ENCODE assay signal across 11 mouse cellular contexts in genomic region chr6:17628701-17629455, GRCm38 (mm10). TPM values are rescaled to one million over a fixed set of nuclear protein-coding genes. Genes with fewer than 3 reads are reported as not detected.
DNase-seq lines count a peak whose midpoint lies in the region; TF ChIP-seq lines count a peak whose summit lies in the region.
"Had no signal": no experiment of that assay in that cellular context is flagged by ENCODE, and none has a peak within 500 bp of the region (broad histone marks: within the 10 kb centered on the region; RNA-seq: fewer than 3 reads in every experiment).

No protein-coding gene starts in this region.

- no peak for TF ChIP-seq RAD21 in MEL (IDR thresholded peaks at IDR 0.05; ENCODE audit: low read depth, low read length)

- DNase-seq in frontal cortex, postnatal 36 days (ENCODE audit: low spot score in 2 of 2), result peak; percentile 39 to 54
- DNase-seq in frontal cortex, postnatal 14 days (ENCODE audit: low spot score in 2 of 2), result no peak
- peak; percentile 28 to 72 for DNase-seq in left cerebral cortex, postnatal 25 days (ENCODE audit: low spot score in 2 of 2)
- no peak for DNase-seq in left cerebral cortex, adult 11 months (ENCODE audit: low spot score)
- peak; percentile 69 for DNase-seq in MEL (ENCODE audit: low read depth, low spot score)
- DNase-seq in heart, postnatal 4 days, result peak; percentile 8
- DNase-seq in testis, postnatal 14 days (ENCODE audit: low spot score), result no peak
- DNase-seq in thymus, adult 18-20 months, result no peak
- DNase-seq: B cell, adult 2 months; cerebellum, adult 18-20 months had no signal

- H3K27me3 ChIP-seq in MEL (ENCODE audit: control insufficient read depth in 1 of 2, insufficient read depth in 2 of 2, low read length in 2 of 2), result no peaks in the 10 kb centered on the region; a peak in 2 of 4 replicates

- no peak overlapping the region for H3K4me3 ChIP-seq in MEL (ENCODE audit: control insufficient read depth in 1 of 2, insufficient read depth in 1 of 2, low read depth in 2 of 2, low read length in 2 of 2)

- TF ChIP-seq CTCF in MEL (IDR thresholded peaks at IDR 0.05 in 2 of 3, conservative IDR thresholded peaks at IDR 0.05 in 1 of 3; ENCODE audit: control insufficient read depth in 1 of 3, insufficient read depth in 1 of 3, low read depth in 2 of 3, low read length in 3 of 3, poor library complexity in 1 of 3, severe bottlenecking in 1 of 3), result no peak

- TF ChIP-seq EP300 in MEL (IDR thresholded peaks at IDR 0.05; ENCODE audit: low read depth in 1 of 2, low read length in 2 of 2), result peak in 1 of 2 experiments; percentile 50; a peak in 1 of 4 replicates

- H3K27ac ChIP-seq in MEL (ENCODE audit: control insufficient read depth, low read depth, low read length), result no peak overlapping the region
- H3K27ac ChIP-seq: kidney, postnatal 0 days had no signal

- peak overlapping the region; percentile 9; the same call in 1 of the 2 replicates for H3K9ac ChIP-seq in MEL (ENCODE audit: control insufficient read depth, low read depth, low read length, poor library complexity, severe bottlenecking)

- no peak for TF ChIP-seq POLR2A in MEL (IDR thresholded peaks at IDR 0.05; ENCODE audit: control insufficient read depth in 1 of 2, insufficient read depth in 1 of 2, low read depth in 1 of 2, low read length in 2 of 2, poor library complexity in 1 of 2)

- no peaks in the 10 kb centered on the region for H3K79me2 ChIP-seq in MEL (ENCODE audit: control insufficient read depth, insufficient read depth, low read length, poor library complexity)

- peaks cover 0 to 10% of the 10 kb centered on the region in 2 experiments; a peak in 2 of 4 replicates for H3K36me3 ChIP-seq in MEL (ENCODE audit: control insufficient read depth in 1 of 2, insufficient read depth in 2 of 2, low read length in 2 of 2)

- H3K9me3 ChIP-seq in MEL (replicated peaks; ENCODE audit: insufficient read depth, low read length), result no peaks in the 10 kb centered on the region

- intact Hi-C loops in left cerebral cortex, postnatal 25 days (cut with DNase I), result no loop called here

- H3K4me1 ChIP-seq in MEL (ENCODE audit: control insufficient read depth in 1 of 2, insufficient read depth in 2 of 2, low read length in 2 of 2), result peaks cover 2 to 10% of the 10 kb centered on the region in 2 experiments; a peak in 3 of 4 replicates

TF ChIP-seq in MEL, 35 proteins besides CTCF, POLR2A, EP300 and RAD21:
- TF ChIP-seq E2F4 (IDR thresholded peaks at IDR 0.05; ENCODE audit: borderline replicate concordance, low read depth, low read length), result no peak
- TF ChIP-seq ELF1 (IDR thresholded peaks at IDR 0.05; ENCODE audit: low read depth, low read length), result no peak
- no peak for TF ChIP-seq RCOR1 (IDR thresholded peaks at IDR 0.05; ENCODE audit: low read depth, low read length)
- no peak for TF ChIP-seq MYC (IDR thresholded peaks at IDR 0.05; ENCODE audit: low read depth, low read length)
- no peak for TF ChIP-seq ZKSCAN1 (IDR thresholded peaks at IDR 0.05; ENCODE audit: low read depth, low read length)
- peak; percentile 54; the same call in 1 of the 2 replicates for TF ChIP-seq MAFK (IDR thresholded peaks at IDR 0.05; ENCODE audit: borderline replicate concordance, low read depth, low read length)
- TF ChIP-seq KAT2A (conservative IDR thresholded peaks at IDR 0.05; ENCODE audit: low read depth, low read length), result no peak

RNA-seq across cellular contexts. Expression of gene Capza2, which starts 7.2 kb away (rescaled TPM):
- 100 to 1,000 TPM; 235 to 239 TPM for total RNA-seq in left cerebral cortex, postnatal 25 days (2021)
- total RNA-seq in MEL (2012; rRNA removed), result 67.8 and 69.5 TPM in 2 replicates
- 100 to 1,000 TPM in 1 of 2 experiments, 10 to 100 TPM in 1; 84.7 to 251 TPM for polyA plus RNA-seq in MEL (2012; ENCODE audit: insufficient read depth in 1 of 2, insufficient read length in 2 of 2, low read depth in 1 of 2, low replicate concordance in 2 of 2, missing spikeins in 1 of 2)
- 100 to 1,000 TPM; 159 to 165 TPM for total RNA-seq in heart, postnatal 4 days (2021)

Comparison
In these comparisons a context has a peak if more than half of its experiments do, and no peak if none do; other contexts are left out.
1. DNase-seq: peak in frontal cortex, postnatal 36 days (2 of 2), left cerebral cortex, postnatal 25 days (2 of 2), MEL (single experiment) and heart, postnatal 4 days (single experiment); none in frontal cortex, postnatal 14 days (0 of 2), left cerebral cortex, adult 11 months (single experiment), testis, postnatal 14 days (single experiment) and thymus, adult 18-20 months (0 of 2).